Mouse (Mus musculus): ENCODE measurements around the gene Atrnl1.
"Not testable (repeated sequence)": the region's sequence is repeated elsewhere in the genome, so short reads cannot be mapped to it uniquely, and the experiment has no call there.

Atrnl1 gene

GRCm38 (mm10) chr19:57816221-57816996, 205.6 kb downstream of the Atrnl1 start:
- DNase-seq (ENCODE audit: extremely low spot score, low read depth, low spot score), result peak; percentile 44

GRCm38 (mm10) chr19:57817736-57818135, 206.9 kb downstream of the Atrnl1 start:
- DNase-seq (ENCODE audit: extremely low spot score, low read depth, low spot score), result no peak

- DNase-seq (ENCODE audit: extremely low spot score, low read depth, low spot score), result no peak
Measured at GRCm38 (mm10) chr19:57823446-57823845, 212.6 kb downstream of the Atrnl1 start.

- no peak for DNase-seq (ENCODE audit: extremely low spot score, low read depth, low spot score)
Measured at GRCm38 (mm10) chr19:57825271-57826207, 214.7 kb downstream of the Atrnl1 start.

GRCm38 (mm10) chr19:57833083-57833482, 222.2 kb downstream of the Atrnl1 start:
- DNase-seq (ENCODE audit: extremely low spot score, low read depth, low spot score), result no peak

- no peak for DNase-seq (ENCODE audit: extremely low spot score, low read depth, low spot score)
Measured at GRCm38 (mm10) chr19:57837882-57838281, 227.0 kb downstream of the Atrnl1 start.

- DNase-seq (ENCODE audit: extremely low spot score, low read depth, low spot score), result no peak
Measured at GRCm38 (mm10) chr19:57838546-57838945, 227.7 kb downstream of the Atrnl1 start.

GRCm38 (mm10) chr19:57849915-57850314, 239.1 kb downstream of the Atrnl1 start:
- DNase-seq (ENCODE audit: extremely low spot score, low read depth, low spot score), result no peak

GRCm38 (mm10) chr19:57868350-57868749, 257.5 kb downstream of the Atrnl1 start:
- no peak for DNase-seq (ENCODE audit: extremely low spot score, low read depth, low spot score)

GRCm38 (mm10) chr19:57870871-57871270, 260.0 kb downstream of the Atrnl1 start:
- no peak for DNase-seq (ENCODE audit: extremely low spot score, low read depth, low spot score)

- no peak for DNase-seq (ENCODE audit: extremely low spot score, low read depth, low spot score)
Measured at GRCm38 (mm10) chr19:57876057-57876456, 265.2 kb downstream of the Atrnl1 start.

- DNase-seq (ENCODE audit: extremely low spot score, low read depth, low spot score), result no peak
Measured at GRCm38 (mm10) chr19:57877343-57877742, 266.5 kb downstream of the Atrnl1 start.

- DNase-seq (ENCODE audit: extremely low spot score, low read depth, low spot score), result no peak
Measured at GRCm38 (mm10) chr19:57878583-57878982, 267.7 kb downstream of the Atrnl1 start.

GRCm38 (mm10) chr19:57879841-57880240, 269.0 kb downstream of the Atrnl1 start:
- not testable (repeated sequence) for DNase-seq (ENCODE audit: extremely low spot score, low read depth, low spot score)

GRCm38 (mm10) chr19:57881927-57882326, 271.1 kb downstream of the Atrnl1 start:
- DNase-seq (ENCODE audit: extremely low spot score, low read depth, low spot score), result no peak

- no peak for DNase-seq (ENCODE audit: extremely low spot score, low read depth, low spot score)
Measured at GRCm38 (mm10) chr19:57888871-57889270, 278.0 kb downstream of the Atrnl1 start.

GRCm38 (mm10) chr19:57889741-57890140, 278.9 kb downstream of the Atrnl1 start:
- no peak for DNase-seq (ENCODE audit: extremely low spot score, low read depth, low spot score)

GRCm38 (mm10) chr19:57890954-57891353, 280.1 kb downstream of the Atrnl1 start:
- DNase-seq (ENCODE audit: extremely low spot score, low read depth, low spot score), result no peak

- DNase-seq (ENCODE audit: extremely low spot score, low read depth, low spot score), result no peak
Measured at GRCm38 (mm10) chr19:57894191-57894590, 283.4 kb downstream of the Atrnl1 start.

GRCm38 (mm10) chr19:57900037-57900436, 289.2 kb downstream of the Atrnl1 start:
- no peak for DNase-seq (ENCODE audit: extremely low spot score, low read depth, low spot score)

- no peak for DNase-seq (ENCODE audit: extremely low spot score, low read depth, low spot score)
Measured at GRCm38 (mm10) chr19:57909466-57909865, 298.6 kb downstream of the Atrnl1 start.

- no peak for DNase-seq (ENCODE audit: extremely low spot score, low read depth, low spot score)
Measured at GRCm38 (mm10) chr19:57910650-57911049, 299.8 kb downstream of the Atrnl1 start.

Measured in hindlimb bud, embryonic 11.5 days (tissue).